Mouse (Mus musculus) thymus, postnatal 4 days (tissue): ENCODE measurements at regions not wholly inside any gene's neighbourhood (a gene's known extent, or its start where the extent isn't known, plus 50 kb on each side); places are given as distances from the start of the nearest gene placed in this dataset.

Experiments used
- DNase-seq: peaks from one replicate; pipeline ENCODE4 v3.0.0; 2021

DNA sequence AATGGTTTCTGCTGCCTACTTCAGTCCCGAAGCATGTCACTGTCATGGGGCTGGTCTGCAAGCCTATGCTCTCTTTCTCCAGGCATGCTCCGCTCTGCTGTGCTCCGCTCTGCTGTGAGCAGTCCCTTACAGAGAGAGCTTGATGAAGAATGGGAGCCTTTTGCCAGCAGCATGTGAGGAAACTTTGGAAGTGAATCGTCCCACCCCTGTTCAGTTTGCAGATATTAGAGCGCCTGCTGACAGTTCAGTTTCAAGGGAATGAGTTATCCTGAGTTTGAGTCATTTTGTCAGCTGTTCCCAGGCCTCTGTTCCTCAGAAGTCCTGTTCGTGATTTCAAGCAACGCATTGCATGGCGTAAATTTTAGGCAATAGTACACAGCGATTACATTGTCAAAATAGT is 173.6 kb downstream of the Gm19410 start:
- DNase-seq, result no peak

GRCm38 (mm10) chr8:35942515-35942914 is 176.9 kb downstream of the Gm19410 start:
- DNase-seq, result no peak

DNA sequence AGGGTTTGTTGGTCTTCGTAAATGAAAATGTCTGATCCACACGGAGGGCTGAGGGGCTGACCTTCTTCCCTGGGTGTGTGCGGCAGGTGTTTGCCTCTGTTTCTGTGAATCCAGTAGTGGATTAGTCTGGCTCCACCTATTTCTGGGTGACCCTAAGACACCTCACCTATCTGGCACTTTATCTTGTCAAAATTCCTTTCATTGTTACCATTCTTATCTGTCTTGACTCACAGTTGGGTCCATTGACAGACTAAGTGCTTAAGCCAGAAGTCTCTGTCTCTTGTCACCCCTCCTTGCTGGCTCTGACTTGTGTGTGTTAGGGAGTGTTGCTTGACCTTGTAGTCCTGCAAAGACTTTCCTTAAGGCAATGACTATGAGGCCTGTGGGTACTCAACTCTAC is 178.1 kb downstream of the Gm19410 start:
- DNase-seq, result no peak

DNA sequence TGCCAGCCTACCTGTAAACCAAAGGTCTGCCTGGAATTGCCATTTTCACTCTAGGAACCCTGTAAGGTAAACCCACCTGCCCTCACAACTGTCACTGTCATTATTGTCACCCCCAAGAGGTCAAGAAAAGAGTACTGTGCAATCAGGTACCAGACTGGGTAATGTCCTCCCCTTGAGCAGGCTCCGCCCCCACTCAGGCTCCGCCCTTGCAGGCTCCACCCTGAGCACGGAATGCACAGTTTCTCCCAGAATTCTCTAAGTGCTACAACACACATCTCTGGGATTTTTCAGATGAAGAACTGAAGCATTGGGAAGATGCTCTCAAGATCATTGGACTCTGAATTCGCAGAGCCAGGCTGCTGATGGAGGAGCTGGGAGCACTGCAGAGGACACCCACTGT is 178.9 kb downstream of the Gm19410 start:
- DNase-seq, result no peak

DNA sequence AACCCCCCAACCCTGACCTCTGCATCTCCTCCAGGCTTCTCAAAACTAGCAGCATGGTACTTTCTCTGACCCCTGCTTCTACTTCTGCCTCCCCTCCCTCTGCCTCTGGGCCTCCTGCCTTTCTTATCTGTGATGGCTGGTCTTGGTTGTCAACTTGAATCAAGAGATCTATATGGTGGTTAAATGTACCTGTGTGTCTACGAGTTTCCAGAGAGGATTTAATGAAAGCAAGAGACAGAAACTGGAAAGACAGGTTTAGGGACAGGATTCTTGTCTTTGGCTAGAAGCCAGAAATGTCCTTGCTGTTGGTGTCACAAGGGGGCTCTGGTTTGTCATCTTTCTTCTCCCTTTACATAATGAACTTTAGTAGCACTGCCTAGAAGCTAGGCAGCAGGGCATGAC is 180.9 kb downstream of the Gm19410 start:
- DNase-seq, result no peak

DNA sequence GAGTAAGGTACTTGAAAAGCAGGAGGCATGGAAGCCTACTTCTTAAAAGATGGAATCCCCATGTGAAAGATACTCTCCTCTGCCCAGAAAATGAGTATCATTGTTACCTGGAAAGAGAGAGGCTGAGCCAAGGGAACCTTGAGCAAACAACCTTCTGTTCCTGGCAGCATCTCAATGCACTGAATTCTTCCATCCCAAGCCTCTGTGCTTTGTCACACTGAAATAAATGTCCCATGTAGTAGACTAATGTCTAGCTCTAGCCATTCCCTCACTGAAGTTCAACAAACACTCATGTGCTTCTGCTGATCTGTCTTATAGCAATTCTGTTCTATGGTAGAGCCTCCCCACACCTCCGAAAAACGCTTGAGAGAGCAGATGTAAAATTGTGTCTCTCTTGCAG is 182.6 kb downstream of the Gm19410 start:
- DNase-seq, result no peak

DNA sequence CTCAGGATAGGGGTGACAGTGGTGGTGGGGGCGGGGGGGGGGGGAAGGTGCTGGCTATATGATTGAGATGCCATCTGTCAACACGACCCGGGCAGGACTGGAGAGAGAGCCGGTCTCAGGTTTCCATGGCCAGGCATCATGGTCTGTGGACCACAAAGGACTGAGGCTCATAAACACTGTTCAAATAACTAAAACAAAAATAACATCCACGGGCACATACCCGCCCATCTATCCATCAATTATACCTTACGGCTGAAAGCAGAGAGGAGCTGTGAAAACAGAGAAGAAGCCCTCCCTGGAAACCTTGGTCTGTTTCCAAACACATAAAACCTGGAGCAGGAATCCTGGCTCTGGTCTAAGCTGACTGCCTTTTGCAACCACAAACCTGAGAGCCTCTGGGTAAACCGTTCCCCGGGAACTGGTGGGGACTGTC is 183.2 kb downstream of the Gm19410 start:
- DNase-seq, result no peak

DNA sequence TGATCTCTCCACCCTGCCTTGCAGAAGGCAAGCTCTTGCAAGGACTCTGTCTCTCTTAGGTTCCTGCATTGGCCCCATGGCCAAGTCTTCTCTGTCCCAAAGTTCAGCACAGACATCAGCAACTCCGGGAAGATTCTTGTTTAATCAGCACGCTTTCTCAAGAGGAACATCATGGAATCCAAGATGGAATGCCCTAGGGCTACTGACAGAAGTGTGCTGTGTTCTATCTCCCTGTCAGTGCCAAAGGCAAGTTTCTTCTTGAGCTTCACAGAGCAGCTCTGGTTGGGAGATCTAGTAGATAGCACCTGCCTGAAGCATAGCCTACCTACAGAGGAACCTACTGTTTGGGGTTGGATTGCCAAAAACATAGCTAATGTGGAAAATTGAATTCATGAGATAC is 189.9 kb downstream of the Gm19410 start:
- no peak for DNase-seq

- no peak for DNase-seq
Measured at GRCm38 (mm10) chr8:35956319-35956718, 190.7 kb downstream of the Gm19410 start.

GRCm38 (mm10) chr8:35959201-35959600 is 193.6 kb downstream of the Gm19410 start:
- DNase-seq, result no peak

DNA sequence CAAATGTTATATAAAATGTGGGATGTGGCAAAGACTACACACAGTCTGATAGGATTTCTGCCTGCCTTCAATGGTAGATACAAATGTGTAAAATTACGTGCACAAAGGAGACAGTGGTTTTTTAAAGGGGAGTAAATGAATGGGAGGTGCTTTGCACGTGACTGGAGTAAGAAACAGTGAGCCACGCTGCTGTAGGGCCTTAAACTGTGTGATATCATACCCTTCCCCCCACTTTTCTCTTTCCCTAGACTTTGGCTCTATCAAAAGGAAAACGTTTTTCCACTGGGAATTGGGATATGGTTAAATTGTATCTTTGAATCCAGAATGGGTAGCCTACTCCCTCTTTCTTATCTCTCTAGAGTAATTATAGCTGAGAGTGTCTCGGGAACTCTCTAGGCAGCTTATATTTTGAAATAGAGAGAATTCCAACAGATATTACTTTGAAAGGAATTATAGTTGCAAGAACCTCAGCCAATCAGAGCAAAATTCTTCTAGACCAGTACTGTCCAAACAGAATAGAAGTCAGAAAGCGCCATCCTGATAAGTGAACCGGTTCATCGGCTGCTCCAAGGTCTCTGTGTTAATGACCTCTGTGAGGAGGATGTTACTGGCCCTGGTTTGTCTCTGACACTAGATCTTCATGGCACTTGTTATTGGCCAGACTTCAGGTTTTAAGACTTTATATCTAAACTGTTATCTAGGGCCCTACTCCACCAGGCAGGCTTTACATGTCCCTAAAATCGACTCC is 195.5 kb downstream of the Gm19410 start:
- no peak for DNase-seq

DNA sequence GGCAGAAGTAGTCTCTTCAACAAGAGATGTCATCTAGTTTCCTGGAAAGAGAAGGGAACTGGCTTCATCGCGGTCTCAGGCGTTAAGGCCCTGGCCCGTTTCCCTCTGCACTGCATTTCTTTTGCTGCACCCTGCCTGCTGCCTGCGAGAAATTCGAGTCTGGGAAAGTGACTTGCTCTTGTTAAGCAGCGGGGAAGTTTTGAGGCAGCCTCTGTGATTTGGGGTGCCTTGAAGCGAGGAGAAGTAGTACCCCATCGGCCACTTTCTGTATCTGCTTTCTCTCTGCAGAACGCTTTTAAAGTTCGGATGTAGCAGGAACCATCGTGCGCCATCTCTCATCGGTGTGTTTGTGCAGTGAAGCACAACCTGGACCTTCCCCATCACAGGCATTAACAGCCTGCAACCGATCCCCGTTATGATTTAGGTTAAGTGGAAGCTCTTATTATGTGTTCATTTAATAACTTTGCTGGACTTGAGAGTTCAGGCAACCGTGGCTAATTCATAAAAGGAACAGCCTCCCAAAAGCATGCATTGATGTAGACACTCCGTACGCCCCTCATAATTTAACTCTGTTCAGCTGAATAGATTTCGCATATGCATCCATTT is 196.1 kb downstream of the Gm19410 start:
- no peak for DNase-seq

DNA sequence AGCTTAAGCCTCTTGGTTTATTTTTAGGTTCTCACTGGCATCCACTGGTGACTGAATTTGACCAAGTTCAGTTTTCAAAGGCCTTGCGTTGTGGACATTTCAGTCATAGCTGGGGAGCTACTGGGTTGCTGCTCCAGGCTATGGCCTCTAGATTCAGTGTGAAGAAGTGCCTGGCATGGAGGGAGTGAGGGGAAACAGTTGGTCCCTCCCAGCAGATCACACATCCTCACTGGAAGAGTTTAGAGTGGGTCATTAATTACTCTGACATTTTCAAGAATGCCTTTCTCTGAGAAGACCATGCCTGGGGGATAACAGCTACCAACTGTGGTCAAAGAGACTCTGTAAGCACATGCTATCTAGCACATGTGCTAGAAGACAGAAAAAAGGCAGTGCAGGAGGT is 199.3 kb downstream of the Gm19410 start:
- no peak for DNase-seq

DNA sequence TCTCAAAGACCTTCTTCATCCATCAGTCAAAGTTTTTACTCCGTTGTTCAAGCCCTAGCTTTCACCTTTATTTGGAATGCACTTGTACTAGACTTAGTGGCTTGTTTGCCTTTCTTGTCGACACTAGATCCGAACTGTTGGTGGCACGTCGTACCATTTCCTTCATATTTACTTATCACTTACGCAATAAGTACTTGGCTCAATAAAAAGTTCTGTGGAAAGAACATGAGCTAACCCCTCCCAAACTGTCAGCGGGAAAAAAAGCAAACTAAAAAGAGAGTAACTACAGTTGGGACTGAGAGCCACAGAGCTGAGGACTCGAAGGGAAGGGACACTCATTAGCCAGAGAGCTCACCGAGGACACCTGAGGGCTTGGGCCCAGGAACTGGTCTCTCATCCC is 202.8 kb downstream of the Gm19410 start:
- DNase-seq, result no peak

DNA sequence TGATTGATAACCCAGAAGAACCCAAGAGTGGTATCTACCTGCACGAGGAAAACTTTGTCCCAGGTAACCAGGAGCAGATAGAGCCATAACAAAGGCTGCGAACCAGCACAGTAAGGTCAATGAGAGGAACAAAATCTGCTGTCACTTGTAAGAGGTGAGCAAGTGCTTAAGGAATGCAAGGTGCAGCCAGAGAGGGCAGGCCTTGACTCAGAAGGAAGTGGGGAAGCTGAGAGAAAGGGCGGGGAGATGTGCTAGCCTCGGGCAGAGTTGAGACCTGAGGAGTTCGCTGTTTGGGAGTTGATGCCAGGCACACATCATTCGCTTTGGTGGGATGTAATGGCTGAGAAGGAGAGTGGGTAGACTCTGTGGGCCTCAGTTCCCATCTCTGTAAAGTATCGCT is 205.5 kb downstream of the Gm19410 start:
- no peak for DNase-seq

DNA sequence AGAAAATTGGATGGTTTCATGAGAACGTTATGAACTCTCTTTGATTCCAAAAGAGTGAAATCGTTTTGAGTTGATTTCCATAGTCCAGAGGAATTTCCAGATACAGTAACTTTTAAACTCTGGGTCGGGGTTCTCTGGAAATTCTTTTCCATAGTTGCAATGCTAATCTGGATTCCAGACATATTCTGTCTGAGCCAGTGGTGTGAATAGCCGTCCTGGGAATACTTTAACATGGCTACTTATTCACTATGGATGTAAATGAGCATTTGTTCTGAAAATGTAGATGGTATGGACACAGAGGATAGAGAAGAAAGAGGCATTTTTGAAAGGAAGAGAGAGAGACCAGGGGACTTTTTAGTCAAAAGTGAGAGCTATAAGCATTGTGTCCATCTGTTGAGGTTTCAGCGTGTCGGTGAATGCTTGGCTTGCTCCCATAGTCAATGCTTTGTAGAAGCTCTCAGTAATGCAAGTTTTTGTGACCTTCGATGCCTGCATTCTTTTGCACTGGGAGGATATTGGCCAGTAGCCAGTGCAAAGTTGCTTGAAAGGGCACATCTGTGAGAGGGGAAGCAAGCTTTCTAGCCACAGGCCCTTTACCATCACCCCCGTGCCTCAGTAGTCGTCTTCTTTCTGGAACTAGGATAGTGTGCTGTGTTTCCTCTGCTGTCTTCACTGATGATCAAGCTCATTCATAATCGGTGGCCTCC is 208.9 kb downstream of the Gm19410 start:
- no peak for DNase-seq

GRCm38 (mm10) chr8:35979638-35980255 is 214.2 kb downstream of the Gm19410 start:
- no peak for DNase-seq

- no peak for DNase-seq
Measured at GRCm38 (mm10) chr8:35983083-35983482, 217.5 kb downstream of the Gm19410 start.

DNA sequence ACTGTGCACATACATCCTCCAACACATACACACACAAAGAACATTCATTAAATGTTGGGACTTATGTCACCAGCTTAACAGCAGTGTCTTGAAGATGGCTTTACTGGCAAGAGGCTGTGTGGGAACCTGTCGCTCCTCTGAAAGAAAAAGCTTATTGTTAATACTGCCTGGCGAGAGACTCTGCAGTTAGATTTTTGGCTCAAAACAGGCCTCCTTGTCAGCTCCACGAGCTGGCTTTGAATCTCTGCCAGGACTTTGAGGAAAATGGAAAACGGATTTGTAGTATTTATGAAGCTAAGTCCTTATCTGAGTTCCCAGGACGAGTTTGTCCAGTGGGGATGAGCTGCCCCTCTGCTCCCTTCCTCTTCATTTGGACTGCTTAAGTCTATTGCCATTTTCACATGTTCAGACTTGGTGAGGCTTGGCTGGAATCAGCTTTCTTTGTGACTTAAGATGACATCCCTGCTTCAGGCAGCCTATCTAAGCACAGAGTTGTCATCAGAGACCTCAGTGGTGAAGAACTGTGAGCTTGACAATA is 219.6 kb downstream of the Gm19410 start:
- DNase-seq, result no peak

DNA sequence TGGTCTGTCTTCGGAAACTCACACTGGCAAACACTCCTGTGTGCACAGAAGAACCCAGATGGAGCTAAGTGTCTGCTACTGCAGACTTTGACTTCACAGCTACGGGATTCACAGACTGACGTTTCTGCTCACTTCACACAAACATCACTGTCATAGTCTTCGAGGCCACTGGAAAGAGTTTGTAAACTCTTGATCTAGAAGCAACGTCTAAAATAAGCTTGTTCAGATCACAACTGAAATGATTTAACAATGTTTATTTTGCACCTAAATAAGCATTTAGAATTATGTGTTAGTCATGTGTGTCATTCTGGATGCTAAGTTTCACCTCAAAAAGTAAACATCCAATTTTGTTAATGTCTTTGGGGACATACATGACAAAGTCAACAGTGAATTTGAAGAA is 221.7 kb downstream of the Gm19410 start:
- DNase-seq, result no peak

DNA sequence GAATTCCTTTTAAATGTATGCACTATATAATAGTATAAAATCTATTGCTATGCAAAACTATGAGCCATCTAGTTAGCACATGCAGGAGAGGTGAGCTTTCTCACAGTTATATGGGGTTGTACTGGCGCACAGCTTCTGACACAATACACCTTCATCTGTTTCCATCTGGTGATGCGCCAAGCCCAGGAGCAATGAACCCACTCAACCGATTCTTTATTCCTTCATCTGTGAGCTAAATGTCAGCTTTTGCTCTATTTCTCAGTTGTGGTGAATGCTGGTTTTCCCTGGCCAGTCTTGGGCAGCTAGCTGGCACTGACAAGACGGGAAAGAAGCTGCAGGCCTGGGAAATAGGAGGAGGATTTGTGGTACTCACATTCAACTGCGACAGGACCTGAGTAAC is 225.4 kb downstream of the Gm19410 start:
- no peak for DNase-seq

DNA sequence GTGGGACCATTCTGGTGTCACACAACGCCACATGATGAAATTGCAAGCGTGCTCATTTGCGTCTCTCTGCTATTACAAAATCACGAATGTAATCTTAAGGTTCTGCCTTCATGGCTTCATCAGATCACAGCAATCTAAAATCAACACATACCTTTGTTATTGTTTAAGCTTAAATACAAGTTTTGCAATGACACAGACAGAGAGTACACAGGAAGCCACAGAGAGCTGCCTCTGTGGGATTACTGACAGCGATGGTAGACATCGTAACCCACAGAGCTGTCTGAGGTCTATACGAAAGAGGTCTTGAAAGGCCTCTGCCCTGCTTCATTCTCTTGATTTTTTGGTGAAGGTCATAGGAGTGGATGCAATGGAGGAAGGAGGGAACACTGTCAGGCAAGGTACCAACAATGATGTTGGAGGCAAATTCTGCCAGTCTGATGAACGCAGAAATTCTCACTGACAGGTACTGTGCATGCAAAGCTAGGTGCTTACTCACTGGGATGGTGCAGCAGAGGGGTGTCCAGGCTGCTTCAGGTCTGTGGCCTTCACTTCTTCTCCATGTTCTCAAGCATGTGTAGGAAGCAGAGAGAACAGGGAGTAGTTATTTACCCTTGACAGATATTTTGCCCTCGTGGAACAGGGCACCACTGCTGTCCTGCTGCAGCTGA is 226.5 kb downstream of the Gm19410 start:
- no peak for DNase-seq
